Mouse (Mus musculus) brain, embryonic 14.5 days (tissue): ENCODE measurements around the gene Mospd1. TPM values are rescaled to one million over a fixed set of nuclear protein-coding genes. Genes with fewer than 3 reads are reported as not detected.

ENCODE experiments used
- DNase-seq: peaks from one replicate; pipeline ENCODE4 v3.0.0-alpha.2; 2011; ENCODE audit warnings: low read depth
- CTCF ChIP-seq: fragments of 200-500 bp; IDR thresholded peaks from 2 replicates; pipeline ENCODE4 v1.5.1; 2012; ENCODE audit warnings: inconsistent platforms, mild to moderate bottlenecking, moderate library complexity, borderline replicate concordance; ENCODE audit not compliant: insufficient read depth, insufficient read length; ENCODE audit errors: extremely low read depth
- POLR2A ChIP-seq: fragments of 200-500 bp; IDR thresholded peaks from 2 replicates; pipeline ENCODE4 v1.6.1; 2012; ENCODE audit warnings: mild to moderate bottlenecking, inconsistent platforms, borderline replicate concordance; ENCODE audit not compliant: poor library complexity, insufficient read depth, insufficient read length, severe bottlenecking; ENCODE audit errors: extremely low read depth
- polyA plus RNA-seq: library from polyadenylated mRNA; depleted of rRNA; stranded (reverse); fragments of >200 nt; gene quantifications from 2 replicates; pipeline ENCODE4 v1.2.3, GENCODE M21; 2012; rRNA removed

Gene Mospd1
- 17.7 and 20.9 TPM in 2 replicates for polyA plus RNA-seq

- peak; percentile 94 for DNase-seq
- peak; percentile 89; the same call in 1 of the 2 replicates for TF ChIP-seq POLR2A
- TF ChIP-seq CTCF, result no peak
Observed at GRCm38 (mm10) chrX:53370366-53370740, at the start of gene Mospd1. Gene Mospd1, minus strand, starts transcription at chrX:53370502.

DNA sequence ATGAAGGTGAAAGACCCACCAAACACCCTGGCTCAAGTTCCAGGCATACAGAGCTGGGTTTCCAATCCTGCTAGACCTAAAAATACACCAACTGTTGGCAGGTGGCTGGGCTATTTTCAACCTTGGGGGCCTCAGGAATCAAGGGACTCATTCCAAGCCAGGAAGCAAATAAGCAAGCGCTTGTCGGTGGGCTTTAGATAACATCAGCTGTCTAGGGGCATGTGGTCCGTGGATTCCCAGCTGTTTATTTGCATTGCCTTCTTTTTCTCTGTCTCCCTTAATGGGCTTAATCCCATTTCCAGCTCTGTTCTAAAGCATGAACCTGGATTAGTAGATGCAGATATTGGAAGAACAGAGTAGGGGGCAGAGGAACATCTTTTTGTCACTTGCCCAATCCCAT lies 16.1 kb upstream of the Mospd1 start:
- TF ChIP-seq CTCF, result no peak
- TF ChIP-seq POLR2A, result no peak
- DNase-seq, result no peak

GRCm38 (mm10) chrX:53383122-53383521 lies 12.8 kb upstream of the Mospd1 start:
- DNase-seq, result no peak

GRCm38 (mm10) chrX:53369534-53370365 lies 552 bp downstream of the Mospd1 start:
- DNase-seq, result peak; percentile 50
- TF ChIP-seq POLR2A (no peak), CTCF (no peak)

More at GRCm38 (mm10) chrX:53383122-53383521, 12.8 kb upstream of the Mospd1 start:
- TF ChIP-seq CTCF, result no peak
- TF ChIP-seq POLR2A, result no peak

DNA sequence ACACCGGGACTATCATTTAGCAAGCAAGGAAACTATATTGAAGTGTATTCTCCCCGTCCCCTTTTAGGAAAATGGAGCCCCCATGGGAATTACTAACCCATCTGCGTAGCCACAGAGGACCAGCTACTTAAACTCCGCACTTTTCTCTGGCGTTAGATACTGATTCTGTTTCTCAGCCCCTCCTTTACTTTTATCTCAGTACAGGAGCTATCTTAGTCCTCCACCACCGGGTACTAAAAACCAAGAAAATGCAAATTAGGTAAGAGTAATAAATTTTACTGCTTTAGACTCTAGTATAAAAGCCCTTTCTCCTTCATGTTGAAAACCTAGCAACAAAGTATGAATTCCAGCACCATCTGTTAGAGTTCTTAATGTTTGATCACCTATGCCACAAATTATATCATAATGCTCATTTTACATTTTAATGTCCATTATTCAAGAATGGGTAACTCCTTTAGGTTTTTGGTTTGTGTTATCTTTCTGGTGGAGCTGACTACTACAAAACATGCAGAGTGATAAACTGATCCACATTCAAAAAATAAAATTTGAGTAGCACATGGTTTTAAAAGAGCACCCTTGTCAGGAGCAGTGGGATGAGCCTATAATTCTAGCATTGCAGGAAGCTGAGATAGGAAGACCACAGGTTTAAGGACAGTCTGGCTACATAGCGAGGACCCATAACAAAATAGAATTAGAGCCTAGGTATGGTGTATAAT lies 5.5 kb downstream of the Mospd1 start:
- DNase-seq, result no peak
- no peak for TF ChIP-seq POLR2A
- TF ChIP-seq CTCF, result no peak

DNA sequence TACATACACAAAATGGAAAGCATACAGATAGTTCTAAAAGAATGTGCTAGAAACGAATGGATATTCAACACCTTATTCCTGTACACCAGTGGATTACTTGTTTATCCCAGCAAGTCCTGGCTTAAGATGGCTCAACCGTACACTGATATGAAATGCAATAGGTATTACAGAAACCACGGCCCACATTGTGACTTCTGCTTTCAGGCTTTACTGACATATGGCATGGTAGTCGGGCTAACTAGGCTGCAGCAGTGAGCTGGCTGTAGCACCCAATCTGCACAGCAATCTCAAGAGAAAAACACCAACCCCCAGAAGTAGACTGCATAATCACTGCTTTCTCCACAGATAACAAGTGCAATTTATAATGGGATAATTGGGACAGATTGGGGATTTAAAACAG lies 21.9 kb downstream of the Mospd1 start:
- TF ChIP-seq POLR2A, result no peak
- TF ChIP-seq CTCF, result no peak
- DNase-seq, result no peak

GRCm38 (mm10) chrX:53341531-53341930 lies 28.8 kb downstream of the Mospd1 start:
- TF ChIP-seq POLR2A (no peak), CTCF (peak; percentile 70; the same call in 1 of the 2 replicates)
- peak; percentile 34 for DNase-seq

DNA sequence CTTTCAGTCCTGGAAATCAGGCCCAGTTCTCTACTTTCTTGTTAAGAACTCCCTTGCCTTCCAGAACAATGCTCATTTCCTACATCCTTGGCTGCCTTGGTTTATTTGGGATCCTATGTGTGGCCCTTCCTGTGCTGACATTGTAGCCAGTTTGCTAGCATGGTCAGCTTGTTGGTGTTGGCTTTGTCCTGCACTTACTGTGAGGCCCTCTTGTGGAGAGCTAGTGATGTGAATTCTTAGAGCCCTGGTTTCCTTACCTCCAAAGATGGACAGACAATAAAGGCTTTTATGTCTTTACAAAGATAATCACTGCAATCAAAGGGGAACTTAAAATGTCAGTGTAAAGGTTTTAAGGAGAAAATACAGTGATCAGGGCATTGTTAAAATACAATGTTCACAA lies 32.9 kb downstream of the Mospd1 start:
- DNase-seq, result peak; percentile 7
- no peak for TF ChIP-seq POLR2A
- peak; percentile 11; the same call in 1 of the 2 replicates for TF ChIP-seq CTCF

- TF ChIP-seq POLR2A, result no peak
- TF ChIP-seq CTCF, result no peak
- DNase-seq, result no peak
Observed at GRCm38 (mm10) chrX:53330396-53330795, 39.9 kb downstream of the Mospd1 start.

- TF ChIP-seq CTCF, result no peak
- TF ChIP-seq POLR2A, result no peak
- no peak for DNase-seq
Observed at GRCm38 (mm10) chrX:53321111-53321510, 49.2 kb downstream of the Mospd1 start.

GRCm38 (mm10) chrX:53320564-53320963 lies 49.7 kb downstream of the Mospd1 start:
- no peak for TF ChIP-seq POLR2A
- no peak for TF ChIP-seq CTCF
- DNase-seq, result no peak

Other genes starting within 250 kb of the Mospd1 start
- gene Plac1, start 130.4 kb downstream of the Mospd1 start, polyA plus RNA-seq, result 0.88 and 0.97 TPM in 2 replicates
- 6.0 and 8.6 TPM in 2 replicates for gene Fam122b, start 100.7 kb downstream of the Mospd1 start, polyA plus RNA-seq
- not detected in 2 replicates for gene Fam122c, start 97.1 kb downstream of the Mospd1 start, polyA plus RNA-seq
- gene Etd, start 64.4 kb upstream of the Mospd1 start, polyA plus RNA-seq, result not detected in 2 replicates
- gene Rtl8c, start 237.5 kb upstream of the Mospd1 start, polyA plus RNA-seq, result 146 and 171 TPM in 2 replicates
- gene Gm14597, start 238.5 kb upstream of the Mospd1 start, polyA plus RNA-seq, result 0.25 TPM in 1 of 2 replicates, not detected in the other